Mouse (Mus musculus) urinary bladder, postnatal 4 days (tissue): ENCODE data around the gene Fxyd3.
A peak's percentile ranks its signal among the peaks of the same experiment; 100 is the strongest.

ENCODE experiments used
- DNase-seq, 2 experiments: peaks; one replicate each; pipeline ENCODE4 v3.0.0; 2021 to 2022; ENCODE audit warnings: low spot score in 2 of 2

Fxyd3 gene

DNA sequence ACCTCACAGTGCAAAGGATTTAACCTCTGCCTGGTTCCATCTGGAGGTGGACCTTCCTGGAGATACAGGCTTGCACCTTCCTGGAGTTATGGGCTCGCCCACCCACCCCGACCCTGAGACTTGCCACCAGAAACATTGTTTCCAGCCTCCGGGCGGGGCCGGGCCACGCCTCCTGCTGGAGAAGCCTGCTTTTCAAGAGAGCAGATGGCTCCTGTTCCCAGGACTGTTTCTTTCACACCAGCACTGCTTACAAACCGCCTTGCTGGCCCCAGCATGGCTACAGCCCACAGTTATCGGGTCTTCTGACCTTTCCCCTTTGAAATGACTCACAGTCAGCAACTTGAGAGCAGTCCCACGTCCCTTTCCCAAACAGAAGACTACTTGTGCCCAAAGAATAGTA lies 4.2 kb downstream of the Fxyd3 start:
- DNase-seq = no peak

DNA sequence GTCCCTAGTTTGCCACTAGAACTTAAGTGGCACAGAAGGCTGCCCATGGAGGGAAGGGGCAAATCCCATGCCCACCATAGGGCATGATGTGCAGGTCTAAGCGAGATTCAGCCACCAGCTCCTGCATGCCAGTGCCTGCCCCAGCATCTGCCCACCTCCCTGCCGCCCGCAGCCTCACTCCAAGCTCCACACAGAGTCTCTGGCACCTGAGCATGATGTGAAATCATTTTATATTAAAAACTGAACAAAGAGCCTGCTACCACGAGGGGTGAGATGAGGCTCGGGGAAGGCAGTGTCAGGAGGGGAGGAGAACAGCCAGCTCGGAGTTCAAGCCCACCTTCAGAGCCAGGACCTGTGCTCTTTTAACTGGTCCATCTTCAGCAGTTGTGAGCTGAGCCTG lies 6.2 kb downstream of the Fxyd3 start:
- DNase-seq = no peak

DNA sequence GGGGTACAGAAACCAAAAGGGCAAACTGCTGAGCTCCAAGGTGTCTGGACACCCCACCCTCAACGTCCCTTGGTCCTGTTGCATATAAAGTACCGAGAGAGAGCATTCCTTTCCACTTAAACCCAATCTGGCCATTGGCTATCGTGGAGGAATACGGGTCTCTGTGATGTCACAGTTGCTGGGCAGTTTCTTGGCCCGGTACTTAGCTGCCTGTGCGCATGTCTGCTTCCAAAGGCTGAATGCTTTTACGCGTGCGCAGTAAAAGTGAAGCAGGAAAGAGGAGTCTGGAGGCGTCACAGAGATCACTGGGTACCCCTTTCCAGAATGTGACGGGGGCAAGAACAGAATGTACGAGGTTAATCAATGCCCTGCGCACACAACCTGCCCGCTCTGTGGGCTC lies 7.0 kb downstream of the Fxyd3 start:
- no peak for DNase-seq

DNA sequence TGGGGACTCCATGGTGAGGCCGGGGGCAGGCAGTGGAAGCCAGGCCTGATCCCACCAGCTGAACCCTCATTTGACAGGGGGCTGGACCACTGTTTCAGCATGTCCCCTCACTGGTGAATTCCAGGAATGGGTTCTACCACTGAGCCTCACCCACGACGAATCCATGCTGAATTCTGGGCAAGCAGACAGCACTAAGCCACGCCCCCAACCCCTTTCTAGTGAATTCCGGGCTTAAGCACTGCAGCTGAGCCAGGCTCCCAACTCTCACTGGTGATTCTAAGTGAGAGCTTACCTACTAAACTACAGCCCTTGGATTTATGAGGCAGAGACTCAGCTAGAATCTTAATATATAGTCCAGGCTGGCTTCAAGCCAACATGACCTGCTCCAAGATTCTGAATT lies 8.7 kb downstream of the Fxyd3 start:
- DNase-seq = peak; percentile 58 to 78

DNA sequence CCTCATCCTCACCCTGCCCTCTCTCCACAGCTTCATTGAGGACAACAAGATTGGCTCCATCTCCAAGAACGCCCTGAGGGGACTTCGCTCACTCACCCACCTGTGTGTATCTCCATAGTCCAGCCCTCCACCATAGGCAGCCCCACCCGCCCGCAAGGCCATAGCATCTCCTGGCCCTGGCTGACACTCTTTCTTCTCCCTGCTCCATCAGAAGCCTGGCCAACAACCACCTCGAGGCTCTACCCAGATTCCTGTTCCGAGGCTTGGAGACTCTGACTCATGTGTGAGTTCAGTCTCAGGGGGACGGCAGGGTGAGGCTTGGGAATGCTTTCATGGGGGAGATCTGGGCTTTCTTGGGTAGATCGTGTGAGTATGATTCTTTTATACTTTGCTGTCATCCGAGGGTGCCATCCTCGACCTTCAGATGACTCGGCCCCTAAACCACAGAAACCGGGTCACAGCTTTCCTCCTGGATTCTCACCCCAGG lies 13.4 kb downstream of the Fxyd3 start:
- DNase-seq = no peak

DNA sequence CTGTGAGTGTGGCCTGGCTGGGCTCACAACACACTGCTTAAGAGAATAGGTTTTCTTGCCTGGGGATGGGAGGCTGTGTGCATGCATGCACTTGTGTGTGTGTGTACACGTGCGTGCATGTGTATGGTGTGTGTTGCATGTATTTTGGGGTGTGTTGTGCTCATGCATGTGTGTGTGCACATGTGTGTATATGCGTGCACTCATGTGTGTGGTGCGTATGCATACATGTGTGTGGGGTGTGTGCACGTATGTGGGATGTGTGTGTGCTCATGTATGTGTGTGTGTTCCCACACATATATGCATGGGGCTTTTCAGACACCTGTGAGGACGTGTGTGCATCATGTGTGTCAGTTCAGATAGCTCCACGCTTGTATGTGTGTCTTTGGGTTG lies 15.9 kb downstream of the Fxyd3 start:
- DNase-seq = no peak

DNA sequence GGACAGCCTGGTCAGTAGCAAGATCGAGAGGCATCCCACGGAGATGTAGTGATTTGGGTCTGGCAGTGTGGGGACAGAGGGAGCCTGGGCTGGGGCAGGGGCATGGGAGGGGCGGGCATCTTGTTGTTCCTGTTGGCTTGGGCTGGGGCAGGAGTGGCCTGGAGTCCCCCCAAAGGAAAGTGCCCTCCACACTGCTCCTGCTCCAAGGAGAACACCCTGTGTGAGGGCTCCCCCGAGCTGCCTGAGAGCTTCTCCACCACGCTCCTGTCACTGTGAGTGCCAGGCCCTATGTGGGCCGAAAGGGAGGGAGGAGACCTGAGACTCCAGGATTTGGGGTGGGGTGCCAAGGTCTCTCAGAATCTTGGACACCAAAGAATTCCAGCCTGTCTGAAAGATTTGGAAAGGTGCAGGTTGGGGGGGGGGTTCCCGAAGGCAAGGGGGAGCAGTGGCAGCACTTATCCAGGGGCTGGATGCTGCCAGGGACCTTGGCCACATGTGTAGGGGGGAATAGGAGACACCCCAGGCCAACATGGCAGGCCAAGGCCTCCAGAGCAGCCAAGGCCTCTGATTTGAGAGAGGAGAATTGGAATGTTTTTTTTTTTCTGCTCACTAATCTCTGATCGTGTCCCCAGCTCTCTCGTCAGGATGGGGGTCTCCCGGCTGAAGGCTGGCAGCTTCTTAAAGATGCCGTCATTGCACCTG lies 16.4 kb downstream of the Fxyd3 start:
- no peak for DNase-seq

DNA sequence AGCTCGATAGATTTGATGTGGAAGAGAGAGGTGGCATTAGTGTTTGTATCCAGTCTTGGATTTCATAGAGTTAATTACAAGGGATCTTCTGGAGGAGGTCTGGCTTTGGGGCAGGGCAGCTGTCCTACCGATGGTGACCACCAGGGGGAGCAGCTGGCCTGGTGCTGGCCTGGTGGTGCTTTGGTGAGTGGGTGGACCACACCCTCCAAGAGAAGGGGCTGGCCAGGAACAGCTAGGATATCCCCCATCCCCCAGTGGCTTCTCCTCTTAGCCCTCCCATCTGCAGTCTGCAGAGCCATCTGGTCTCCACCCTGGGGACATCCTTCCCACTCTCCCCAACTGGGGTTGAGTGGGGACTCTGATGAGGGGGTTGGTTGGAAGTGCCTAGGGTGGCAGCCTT lies 17.4 kb downstream of the Fxyd3 start, which contains the start of gene Lgi4:
Gene Lgi4, plus strand, starts transcription at position 235 of the 400 bp plus-strand sequence.
- DNase-seq = peak; percentile 90 to 93

DNA sequence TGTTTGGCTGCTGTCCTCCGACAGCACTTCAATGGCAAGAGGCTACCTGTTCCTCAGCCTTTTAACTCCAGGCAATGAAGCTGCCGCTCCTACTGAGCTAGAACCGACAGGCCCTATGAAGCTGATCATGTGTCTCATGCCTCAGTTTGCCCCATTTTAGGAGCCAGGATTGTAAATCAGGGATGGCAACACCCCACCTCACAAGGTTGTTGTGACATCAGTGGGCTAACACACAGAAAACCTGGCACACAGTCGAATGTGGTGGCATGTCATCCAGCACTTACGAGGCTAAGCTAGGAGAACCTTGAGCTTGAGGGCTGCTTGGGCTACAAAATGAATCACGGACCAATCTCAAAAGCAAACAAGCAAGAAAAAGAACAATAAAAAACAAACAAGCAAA lies 18.3 kb downstream of the Fxyd3 start:
- no peak for DNase-seq

DNA sequence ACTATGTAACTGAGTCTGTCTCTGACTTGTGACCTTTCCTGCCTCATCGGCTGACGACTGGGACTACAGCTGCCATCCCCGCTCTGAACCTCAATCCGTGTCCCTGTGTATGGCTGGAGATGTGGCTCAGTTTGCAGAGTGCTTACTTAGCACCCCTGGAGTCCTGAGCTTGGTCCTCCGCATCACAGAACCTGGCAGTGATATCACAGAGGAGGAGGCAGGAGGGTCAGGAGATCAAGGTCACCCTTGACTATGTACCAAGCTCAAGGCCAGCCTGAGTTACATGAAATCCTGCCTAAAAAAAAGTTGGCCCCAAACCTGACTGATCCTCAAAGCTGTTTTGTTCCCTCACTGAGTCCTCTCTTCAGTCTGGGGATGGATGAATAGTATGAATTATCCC lies 18.8 kb downstream of the Fxyd3 start:
- no peak for DNase-seq

DNA sequence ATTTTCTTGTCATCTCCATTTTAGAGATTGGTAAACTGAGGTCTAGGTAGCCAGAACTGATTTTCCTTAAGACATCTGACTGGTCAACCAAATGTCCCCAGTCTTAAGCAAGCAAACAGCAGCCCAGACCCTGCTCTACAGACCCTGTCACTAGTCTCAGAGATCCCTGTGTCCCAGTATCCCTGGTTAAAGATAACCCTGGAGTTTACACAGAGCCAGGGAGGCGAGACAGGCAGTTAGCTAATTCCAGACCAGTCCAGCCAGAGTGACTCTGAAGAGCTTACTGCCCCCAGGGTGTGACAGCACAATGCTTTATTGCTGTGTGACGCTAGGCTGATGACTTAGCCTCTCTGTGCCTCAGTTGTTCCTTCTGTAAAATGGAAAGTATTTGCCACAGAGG lies 19.4 kb downstream of the Fxyd3 start, which contains the start of gene Fxyd1:
Gene Fxyd1, minus strand, starts transcription at position 129 of the 400 bp plus-strand sequence.
- no peak for DNase-seq

DNA sequence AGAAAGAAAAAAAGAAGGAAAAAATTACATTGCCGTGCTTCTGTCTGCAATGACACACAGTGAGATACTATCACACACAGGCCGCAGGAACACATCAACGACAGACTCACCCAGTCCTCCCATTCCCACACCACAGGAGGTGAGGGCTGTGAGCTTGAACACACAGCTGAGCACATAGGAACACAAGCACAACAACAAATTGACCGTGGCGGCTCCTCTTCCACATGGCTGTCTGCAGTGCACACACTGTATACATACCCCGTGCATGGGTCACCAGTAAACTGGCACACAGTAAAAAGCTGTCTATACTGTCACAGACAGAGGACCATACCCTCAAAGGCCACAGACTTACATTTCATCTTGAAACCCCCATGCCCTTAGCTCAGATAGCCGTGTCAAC lies 20.1 kb downstream of the Fxyd3 start:
- no peak for DNase-seq

DNA sequence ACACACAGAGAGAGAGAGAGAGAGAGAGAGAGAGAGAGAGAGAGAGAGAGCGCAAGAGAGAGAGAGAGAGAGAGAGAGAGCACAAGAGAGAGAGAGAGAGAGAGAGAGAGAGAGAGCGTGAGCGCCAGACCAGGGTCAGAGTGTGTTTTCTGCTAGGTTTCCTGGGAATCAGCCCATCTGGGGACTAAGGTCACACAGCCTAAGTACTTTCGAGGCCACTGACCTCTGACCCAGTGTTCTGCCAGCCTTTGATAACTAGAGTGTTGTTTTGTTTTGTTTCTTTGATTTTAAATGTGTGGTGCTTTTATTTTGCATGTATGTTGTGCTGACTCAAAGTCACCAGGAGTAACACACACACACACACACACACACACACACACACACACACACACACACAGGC lies 20.6 kb downstream of the Fxyd3 start:
- no peak for DNase-seq

DNA sequence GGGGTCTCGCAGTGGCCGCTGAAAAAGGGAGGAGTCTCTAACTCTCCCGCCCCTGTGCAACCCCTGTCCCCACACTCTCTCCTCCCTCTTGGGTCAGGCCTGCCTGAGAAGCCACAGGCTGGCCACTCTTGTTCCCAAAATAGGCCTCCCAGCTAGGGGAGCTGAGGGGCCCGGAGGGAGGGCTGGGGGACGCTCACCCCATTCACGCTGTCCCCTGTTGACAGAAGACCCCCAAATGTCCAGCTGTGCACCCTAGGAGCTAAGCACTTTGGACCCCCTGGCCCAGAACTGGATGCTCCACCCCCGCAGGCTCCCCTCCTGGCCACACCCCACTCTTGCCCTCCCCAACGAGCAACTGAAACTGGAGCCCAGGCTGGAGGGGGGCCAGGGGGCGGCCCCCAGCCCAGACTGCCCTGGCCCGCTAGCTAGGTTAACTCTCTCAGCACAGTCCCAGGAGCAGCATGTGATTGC lies 21.1 kb downstream of the Fxyd3 start:
- DNase-seq = peak; percentile 91

DNA sequence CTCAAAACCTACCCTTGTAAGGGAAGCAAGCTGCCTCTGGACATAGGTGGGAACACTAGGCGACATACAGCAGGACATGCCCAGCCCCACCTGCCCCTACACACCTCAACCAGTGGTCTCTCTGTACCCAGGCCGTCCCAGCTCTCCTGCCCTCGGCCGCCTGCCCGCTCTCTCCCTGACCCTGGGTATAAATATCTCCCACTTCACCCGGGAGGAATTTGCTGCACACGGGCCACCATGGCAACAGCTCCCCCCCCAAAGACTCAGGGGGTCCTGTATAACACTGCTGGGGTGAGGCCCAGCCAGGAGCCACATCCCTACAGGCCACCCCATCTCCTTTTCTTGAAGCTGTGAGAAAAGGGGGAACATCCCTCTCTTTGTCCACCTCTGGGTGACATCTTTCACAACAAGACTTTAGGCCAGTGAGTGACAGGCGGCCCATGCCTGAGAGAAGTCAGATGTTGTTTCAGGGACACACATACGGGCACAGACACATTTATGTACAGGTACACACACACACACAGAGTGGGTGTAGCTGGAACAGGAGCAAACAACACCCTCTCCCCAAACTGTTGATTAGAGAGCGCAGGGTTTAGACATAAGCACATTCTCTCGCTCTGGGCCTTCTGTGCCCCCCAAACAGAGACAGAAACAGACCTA lies 21.7 kb downstream of the Fxyd3 start:
- DNase-seq = no peak

DNA sequence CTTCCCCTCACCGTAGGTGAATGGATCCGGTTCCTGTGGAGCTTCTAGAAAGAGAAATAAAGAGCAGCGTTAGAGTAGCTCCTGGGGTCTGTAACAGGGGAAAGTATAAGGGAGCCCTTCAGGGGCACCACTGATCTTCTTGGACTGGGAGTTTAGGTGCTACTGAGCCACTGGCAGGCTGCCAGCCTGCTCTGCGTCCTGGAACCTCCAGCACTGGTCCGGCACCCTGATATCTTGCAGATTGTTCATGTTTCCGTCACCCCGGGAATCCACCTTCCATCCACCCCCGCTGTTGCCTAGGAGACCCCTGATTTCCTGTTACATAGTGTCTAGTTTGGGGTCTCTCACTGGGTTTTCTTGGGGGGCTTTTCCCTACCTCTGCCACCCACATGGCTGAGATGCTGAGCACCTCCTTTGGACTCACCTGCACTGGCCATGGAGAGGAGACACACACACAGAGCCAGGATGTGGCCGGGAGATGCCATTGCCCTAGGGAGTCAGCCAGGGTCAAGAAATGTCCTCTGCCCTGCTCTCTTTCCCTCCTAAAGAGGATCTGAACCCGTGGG lies 22.5 kb downstream of the Fxyd3 start:
- DNase-seq = no peak

DNA sequence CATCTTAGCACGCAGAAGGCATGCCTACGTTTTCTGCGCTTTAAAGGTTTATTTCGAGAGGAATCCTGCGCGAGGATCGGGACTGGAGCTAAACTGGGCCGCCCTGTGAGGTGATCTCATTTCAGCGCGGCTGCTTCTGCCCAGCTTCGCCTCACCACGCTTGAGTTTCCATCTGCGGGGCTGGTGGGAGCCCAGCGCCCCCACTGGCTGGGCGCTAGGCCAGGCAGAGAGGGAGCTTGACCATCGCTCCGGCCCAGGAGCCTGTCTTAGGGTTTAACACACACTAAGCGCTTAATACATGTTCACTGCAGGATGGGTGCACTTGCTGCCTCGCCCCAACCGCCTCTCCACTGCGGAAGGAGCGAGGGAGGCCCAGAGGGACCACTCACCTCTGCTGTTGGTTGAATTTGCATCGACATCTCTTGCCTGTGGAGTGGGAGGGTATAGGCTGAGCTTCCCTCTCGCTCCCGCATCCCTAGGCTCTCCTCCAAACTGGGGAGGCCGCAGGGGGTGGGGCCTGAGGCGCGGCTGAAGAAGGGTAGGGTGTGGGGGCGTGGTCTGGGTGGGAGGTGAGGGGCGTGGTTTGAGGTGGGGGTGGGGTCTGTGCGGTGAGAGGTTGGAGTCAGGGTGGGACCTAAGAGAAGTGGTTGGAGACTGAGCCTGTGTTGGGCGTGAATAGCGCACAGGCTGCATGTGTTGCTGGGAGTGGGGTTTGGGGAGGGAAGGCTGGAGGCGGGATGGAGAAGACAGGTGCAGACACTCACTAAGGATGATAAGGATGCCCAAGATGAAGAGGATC lies 23.7 kb downstream of the Fxyd3 start:
- no peak for DNase-seq

DNA sequence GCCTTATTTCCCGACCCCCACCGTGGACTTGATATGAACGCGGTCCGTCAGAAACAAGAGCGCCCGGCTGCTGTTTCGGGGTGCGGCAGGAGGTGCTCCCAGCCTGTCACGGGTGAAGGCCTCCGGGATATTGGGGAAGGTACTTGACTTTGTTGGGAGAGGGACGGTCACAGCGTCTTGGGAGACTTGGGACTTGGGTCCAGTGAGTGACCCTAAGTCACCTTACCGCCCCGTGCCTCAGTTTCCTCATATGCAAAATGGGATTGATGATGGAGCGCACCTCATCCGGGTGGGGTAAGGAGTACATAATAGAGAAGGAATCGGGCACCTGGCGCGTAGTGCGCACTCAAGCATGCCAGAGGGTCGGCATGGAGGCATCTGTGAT lies 24.3 kb downstream of the Fxyd3 start:
- DNase-seq = no peak

DNA sequence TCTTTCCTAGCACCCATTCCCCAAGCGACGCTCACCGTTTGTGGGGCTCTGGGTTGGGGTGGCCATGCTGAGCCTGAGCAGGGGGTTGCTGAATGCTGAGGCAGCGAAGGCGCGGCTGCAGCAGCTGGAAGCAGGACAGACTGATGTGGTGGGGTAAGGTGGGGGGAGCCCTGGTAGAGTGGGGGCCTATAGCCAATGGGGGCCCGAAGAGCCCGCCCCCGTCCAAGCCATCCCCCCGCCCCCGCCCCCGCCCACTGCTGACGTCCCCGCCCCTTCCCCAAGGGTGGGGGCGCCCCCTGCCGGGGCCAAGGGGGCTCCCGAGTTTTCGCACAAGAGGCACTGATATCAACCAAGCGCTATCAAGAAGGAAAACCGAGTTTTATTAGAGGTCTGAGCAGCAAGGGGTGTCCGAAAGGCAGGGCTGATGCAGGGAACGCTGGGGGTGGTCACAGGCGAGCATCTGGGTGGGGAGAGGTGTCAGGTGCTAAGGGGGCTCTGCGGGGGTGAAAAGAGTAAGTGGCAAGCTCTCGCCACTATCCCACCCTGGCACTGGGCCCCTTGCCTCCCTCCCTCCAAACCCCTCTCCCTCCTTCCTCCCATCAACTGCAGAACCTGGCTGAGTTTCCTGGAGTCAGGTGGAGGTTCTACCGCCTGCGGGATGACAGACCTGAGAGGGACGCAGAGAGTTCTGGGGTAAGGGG lies 25.0 kb downstream of the Fxyd3 start, which contains the start of gene Fxyd7:
Gene Fxyd7, minus strand, starts transcription at position 147 of the 701 bp plus-strand sequence.
- DNase-seq = no peak

DNA sequence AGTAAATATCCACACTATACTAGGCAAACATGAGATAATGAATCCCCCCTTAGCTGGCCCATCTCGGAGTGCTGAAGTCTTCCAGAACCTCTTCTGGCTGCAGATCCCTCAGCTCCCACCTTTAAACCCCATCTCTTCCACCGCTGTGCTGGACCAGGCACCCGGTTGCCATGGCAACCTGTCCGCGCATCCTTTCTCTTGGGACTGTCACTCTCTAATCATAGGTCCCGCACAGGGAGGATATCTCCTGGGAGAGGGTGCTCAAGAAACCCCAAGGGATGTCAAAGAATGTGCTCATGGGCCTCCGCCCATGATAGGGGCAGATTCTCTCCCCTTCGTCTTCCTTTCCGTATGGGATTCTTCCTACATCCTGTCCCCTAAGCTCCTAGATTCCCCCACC lies 25.6 kb downstream of the Fxyd3 start:
- DNase-seq = no peak

DNA sequence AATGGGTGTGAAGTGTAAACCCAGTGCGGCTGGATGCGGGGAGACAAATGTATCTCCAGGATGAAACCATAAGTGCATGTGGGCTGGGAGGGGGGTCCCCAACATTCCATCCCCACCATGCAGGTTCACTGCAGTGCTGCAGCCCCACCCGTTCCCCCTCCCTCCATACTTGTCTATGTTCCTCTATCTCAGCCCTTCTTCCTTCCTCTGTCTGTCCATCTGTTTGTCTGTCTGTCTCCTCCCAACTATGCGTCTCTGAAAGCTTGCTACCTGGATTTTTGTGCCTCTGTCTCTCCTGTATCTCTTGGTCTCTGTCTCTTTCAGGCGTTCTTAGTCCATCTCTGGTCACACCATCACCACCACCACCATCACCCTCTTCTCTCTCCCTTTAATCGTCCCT lies 26.0 kb downstream of the Fxyd3 start:
- DNase-seq = no peak
